Mouse (Mus musculus) 3T3-L1 (cell line): Measurements from ENCODE around the gene Fktn.
"Not testable (repeated sequence)": the region's sequence is repeated elsewhere in the genome, so short reads cannot be mapped to it uniquely, and the experiment has no call there.

ENCODE experiments used
- DNase-seq: peaks from one replicate; pipeline ENCODE4 v3.0.0-alpha.2; 2015; ENCODE audit warnings: low read depth, low spot score

Gene Fktn

DNA sequence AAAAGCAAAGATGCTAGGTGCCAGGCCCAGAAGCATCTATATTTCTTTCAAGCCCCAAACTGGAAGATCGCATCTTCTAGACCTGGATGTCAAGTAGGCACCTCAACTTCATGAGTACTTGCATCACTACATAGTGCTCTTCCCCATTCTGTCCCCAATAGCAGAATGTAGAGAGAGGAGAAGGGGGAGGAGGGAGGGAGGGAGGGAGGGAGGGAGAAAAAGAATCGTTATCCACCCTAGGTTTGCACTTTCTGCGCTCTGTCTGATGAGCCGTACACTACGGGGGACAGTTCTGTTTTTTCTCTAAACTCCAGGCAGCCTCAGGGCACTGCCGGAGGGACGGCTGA is at the start of gene Fktn:
Gene Fktn, plus strand, starts transcription at position 295 of the 347 bp plus-strand sequence.
- DNase-seq = no peak

DNA sequence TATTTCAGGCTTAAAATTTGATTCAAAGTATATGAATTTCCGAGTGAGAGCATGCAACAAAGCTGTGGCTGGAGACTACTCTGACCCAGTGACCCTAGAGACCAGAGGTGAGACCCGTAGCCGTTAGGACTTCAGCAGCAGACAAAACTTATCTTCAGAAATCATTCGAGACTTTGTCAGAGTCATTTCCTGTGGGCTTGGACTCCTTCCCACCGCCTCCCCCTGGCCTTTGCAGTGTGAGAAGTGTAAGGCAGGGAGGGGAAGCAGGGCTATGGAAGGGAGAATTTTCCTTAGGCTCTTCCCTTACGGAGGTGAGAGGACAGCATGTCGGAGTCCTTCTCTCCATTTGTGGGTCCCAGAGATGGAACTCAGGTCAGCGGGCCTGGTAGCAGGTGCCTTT is 31.7 kb upstream of the Fktn start:
- no peak for DNase-seq

DNA sequence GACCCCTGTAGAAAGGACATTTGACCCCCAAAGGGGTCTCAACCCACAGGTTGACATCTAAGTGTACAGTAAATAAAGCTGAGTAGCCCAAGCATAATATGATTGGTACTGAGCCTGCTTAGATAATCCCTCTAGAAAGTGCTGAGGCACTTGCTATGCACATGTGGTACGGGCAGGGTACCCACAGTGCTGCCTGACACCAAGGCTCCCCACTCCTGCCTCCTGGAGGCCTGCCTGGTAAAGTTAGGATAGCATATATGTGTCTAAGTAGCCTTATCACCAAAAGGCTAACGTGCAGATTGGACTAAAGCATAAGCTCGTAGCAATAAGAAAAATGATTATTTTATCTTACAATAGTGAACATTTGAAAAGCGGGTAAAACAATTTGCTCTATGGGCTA is 24.8 kb upstream of the Fktn start:
- no peak for DNase-seq

DNA sequence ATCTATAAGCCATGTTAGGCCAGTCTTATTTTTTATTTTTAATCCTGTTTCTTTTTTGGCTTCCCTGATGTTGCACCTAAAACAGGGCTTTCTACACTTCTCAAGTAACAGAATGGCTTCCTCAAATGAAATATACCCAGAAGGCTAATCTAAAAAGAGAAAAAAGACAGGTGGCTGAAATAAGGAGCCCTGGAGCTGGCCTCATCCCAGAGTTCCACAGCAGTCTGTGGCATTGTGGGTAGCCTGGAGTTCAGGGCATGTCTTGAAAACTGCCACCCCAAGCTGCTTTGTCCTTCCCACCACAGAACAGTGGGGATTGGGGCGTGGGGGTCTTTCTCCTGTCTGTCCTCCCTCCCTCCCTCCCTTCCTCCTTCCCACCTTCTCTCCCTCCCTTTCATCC is 22.4 kb upstream of the Fktn start:
- DNase-seq = no peak

DNA sequence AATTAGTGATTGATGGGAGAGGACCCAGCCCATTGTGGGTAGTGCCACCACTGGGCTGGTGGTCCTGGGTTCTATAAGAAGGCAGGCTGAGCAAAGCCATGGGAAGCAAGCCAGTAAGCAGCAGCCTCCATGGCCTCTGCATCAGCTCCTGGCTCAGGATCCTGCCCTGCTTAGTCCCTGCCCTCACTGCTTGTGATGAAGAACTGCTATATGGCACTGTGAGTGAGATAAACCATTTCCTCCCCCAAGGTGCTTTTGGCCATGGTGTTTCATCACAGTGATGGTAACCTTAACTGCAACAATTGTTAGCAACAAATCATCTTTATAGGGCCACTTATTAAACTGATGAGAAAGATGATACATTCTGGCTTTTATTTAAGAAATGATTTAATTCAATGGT is 4.6 kb upstream of the Fktn start:
- not testable (repeated sequence) for DNase-seq

DNA sequence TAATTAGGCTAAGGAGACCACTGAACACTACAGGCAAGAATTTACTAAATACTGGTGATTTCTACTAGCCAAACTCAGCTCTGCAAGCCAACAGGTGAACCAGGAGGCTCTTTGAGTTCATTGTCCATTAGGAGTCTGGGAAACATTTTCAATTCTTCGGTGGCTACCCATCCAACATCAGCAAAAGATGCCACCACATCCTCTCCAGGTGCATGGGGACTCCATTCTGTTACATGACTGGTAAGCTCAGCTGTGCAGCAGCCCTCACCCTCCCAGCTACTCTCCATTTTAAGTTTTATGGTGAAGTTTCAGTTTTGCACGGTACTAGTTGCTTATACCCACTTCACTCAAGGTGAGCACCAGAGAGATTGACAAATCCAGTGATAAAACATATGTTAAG is 3.8 kb upstream of the Fktn start:
- DNase-seq = no peak

DNA sequence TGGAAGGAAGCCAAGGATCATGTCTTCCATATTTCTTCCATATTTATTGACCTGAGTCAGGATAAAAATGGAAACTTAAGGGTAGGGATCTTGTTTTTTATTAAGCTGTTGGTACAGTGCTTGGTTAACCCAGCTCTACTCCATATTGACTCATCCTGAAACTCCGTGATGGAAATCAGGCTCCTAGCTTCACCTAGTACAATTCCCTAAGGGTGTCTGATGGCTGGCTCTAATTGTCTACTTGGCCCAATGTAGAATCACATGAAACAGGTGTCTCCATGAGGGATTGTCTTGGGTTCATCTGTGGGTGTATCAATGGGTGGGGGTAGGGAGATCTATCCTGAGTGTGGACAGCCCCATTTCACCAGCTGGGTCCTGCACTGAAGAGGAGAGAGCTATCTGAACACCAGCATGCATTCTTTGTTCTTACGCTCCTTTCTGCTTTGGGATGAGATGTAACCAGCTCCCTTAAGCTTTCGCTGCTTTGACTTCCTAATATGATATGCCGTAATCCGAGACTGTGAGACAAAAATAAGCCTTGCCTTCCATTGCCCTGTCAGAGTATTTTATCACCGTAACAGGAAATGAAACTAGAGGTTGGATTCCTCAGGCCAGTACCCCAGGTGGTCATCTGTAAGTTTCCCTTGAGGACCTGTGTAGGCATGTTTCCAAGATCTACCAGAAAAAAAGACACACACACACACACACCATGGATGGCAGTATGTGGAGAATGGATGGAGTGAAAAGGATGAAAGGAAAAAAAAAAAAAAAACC is 3.1 kb upstream of the Fktn start:
- DNase-seq = no peak

DNA sequence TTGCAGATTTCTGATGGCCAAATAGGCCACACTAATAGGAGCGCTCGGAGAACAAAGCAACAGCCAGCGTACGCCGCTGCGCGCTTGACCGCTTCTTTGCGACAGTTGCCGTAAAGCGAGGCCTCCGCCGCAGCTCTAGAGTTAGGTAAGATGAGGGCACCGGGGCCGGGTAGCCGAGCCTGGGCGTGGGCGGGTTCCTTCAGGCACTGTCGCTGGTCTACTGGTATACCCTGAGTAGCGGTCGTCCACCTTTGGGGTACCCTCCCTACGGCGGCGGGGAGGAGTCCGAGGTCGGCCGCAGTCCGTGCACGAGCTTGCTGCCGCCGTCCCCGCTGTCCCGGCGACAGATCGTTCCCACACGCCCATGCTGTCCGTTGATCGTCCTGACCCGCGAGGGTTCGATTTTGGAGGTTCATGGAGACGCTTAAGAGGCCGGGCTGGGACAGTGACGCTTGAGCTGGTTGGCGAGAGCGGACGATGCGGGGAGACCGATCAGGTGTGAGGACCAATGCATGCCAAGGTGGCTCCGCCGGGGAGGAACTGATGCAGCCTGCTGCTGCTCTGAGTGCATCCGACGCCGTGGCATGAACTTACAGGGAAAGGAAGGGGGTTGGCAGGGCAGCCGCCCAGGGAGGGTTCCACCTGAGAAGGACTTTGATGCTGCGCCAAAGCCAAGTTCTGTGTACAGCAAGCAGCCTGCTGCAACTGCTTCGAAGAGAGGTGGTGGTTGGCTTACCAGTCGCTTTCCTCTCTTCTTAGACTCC is 435 bp downstream of the Fktn start:
- DNase-seq = peak; percentile 90

DNA sequence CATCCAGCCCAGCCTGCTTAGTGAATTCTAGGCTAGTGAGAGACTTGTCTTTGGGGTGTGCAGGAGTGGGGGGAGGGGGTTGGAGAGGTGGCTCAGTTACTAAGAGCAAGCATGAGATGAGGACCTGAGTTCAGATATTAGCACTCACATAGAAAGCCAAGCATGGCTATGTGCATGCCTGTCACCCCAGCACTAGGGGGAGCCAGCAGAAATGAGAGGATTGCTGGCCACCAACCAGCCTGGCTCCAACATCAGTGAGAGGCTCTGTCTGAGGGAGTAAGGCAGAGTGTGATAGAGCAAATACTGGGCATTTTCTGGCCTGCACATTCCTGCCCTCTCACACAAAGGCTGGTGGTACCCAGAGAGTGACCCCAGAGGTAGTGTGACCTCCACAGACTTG is 2.2 kb downstream of the Fktn start:
- DNase-seq = peak; percentile 32

DNA sequence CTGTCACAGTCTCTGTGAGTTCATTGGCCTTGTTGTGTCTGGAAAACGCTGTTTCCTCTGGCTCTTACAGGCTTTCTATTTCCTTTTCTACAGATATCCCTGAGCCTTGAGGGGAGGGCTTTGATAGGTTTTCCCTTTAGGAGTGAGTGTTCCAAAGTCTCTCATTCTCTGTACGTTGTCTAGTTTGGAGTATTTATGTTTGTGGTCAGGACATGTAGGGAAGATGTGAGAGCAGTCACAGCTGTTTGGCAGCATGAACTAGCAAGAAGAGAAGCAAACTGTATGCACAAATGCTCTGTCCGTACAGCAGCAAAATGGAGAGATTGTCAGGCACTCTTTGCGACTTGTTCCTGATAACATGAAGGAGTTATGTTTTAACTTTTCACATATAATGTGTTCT is 3.7 kb downstream of the Fktn start:
- peak; percentile 10 for DNase-seq

DNA sequence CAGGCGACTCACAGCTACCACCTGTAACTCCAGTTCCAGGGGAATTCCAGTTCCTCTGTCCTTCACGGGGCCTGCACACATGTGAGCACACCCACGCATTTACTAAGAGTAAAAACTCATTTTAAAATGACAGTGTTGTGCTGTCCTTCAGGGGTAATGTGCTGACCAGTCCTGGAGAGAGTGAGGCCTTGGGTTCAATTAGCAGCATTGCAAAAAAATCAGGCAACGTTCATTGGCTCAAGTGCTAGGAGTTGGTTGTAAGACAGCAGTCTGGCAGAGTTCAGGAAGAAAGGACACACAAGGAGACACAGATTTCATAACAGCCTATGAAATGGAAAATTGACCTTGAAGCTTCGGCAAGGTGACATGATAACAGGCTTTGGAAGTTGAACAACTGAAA is 4.5 kb downstream of the Fktn start:
- peak; percentile 41 for DNase-seq

DNA sequence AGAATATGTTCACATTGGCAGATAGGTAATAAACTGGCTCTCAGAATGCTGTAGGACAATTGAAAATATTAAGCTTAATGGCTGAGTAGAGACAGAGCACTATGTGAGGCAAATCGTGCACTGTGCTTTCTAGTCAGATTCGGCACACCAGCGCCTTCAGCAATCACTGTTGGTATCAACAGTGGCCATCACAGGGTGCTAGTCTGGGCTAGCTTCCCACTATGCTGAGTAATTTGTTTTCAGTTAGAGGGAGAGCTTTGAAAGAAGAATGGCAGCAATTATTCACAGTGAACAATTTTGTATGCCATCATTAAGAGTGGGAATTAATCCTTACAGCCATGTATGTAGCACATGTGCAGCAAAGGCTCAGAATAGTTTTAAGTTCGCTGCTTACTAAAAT is 8.7 kb downstream of the Fktn start:
- DNase-seq = no peak

DNA sequence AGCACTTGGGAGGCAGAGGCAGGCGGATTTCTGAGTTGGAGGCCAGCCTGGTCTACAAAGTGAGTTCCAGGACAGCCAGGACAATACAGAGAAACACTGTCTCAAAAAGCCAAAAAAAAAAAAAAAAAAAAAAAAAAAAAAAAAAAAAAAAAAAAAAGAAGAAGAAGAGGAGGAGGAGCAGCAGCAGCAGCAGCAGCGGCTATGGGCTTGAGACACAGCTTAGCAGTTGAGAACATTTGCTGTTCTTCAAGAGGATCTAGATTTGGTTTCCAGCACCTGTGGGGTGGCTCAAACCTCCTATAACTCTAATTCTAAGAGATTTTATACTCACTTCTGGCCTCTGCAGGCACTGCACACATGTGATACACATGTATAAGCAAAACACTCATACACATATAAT is 12.3 kb downstream of the Fktn start:
- DNase-seq = not testable (repeated sequence)

DNA sequence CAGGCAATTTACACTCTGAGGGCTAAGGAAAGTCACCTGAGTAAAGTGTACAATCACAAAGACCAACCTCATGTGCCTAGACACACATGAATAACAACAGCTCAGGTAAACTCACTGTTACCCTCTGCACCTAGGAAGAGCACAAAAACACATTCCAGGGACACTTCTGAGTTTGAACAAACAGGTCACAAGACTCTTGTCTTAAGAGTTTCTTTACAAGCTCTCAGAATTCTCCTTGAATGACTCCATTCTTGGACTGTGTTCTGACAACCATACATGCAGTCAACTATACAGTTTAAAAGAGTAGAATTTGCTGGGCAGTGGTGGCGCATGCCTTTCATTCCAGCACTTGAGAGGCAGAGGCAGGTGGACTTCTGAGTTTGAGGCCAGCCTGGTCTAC is 14.3 kb downstream of the Fktn start:
- DNase-seq = no peak

DNA sequence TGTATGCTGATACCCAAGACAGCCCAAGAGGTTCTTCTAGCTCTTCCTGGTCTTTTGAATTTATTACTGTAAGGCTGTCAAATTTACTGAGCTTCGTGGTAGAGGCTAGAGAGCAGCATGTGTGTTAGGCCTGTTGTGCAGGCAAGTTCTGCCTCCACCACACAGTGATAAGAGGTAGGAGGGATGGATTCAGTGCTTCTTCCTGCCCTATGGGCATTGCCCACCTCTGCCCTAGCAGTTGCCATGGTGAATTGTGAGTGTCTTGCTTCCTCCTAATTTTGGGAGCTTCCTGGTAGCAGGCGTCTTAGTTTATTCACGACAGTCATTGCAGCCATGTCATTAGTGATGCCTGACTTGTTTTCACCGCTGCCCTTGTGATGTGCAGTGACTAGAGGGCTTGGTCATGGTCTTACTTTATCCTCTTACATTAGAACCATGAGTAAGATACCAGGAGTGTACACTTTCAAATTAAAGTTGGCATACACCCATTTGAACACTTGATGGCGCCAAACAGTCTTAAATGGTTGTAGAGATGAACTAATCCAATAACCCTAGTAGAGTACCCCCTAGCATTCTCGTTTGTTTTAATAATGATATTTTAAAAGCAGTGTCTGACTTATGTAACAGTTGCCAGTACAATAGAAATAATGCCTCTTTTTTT is 25.3 kb downstream of the Fktn start:
- DNase-seq = peak; percentile 69

DNA sequence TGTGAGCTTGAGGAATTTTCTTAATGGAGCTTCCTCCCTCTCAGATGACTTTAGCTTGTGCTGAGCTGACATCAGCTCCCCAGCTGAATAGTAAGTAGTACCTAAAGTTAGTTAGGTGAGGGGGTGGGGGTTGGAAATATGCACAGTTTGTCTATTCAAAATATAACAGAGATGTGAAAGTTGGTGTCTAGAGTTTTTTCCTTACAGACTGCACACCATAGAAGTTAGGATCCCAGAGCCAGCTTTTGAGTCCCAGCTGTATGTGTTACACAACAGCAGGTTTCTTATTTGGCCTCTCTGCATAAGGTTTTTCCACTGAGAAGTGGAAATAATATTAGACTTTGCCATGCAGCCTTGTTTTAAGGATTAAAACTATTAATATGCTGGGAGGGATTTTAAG is 36.0 kb downstream of the Fktn start:
- no peak for DNase-seq

DNA sequence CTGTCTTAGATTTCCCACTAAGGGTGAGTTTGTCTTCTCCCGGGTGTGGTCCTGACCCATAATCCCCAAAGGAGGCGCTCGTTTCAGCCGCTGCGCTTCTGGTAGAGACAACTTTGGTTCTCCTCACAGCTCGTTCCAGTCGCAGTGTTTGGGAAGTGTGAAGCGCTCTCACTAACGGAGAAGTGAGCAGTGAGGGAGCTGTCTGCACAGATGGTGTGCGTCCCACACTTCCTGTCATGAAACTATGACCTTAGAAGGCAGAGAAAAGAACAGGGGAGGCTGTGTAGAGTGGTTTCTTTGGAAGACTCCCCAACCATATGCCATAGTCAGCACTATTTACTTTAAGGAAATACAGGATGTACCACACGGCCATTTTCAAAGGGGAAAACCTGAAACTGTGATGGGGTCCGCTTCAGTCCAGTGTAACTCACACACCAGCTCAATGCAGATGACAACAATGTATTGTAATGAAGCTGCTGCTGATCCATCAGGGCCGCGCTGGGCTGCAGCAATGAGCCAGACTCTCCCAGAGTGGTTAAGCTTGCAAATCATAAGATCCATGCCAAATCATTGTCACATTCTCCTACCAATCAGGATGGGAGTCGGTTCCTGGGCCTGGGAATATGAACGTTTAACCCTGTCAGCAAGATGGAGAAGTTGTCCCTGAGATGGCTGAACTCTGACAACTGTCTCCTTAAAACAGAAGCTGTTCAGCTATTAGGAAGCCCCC is 36.8 kb downstream of the Fktn start:
- DNase-seq = no peak

DNA sequence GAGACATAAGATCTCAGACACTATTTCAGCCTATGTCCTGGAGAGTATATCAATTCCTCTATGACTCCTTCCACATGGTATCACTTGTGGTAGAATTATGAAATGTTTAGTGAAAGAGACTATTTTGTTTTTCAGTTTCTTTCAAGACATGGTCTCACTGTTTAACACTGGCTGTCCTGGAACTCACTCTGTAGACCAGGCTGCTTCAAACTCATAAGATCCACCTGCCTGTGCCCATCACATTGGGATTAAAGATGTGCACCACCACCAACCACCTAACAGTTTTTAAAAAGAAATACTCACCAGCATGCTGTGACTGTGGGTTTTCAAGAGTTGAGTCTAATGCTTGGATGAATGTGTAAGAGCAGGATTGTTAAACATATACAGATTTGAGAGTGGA is 43.2 kb downstream of the Fktn start:
- no peak for DNase-seq

DNA sequence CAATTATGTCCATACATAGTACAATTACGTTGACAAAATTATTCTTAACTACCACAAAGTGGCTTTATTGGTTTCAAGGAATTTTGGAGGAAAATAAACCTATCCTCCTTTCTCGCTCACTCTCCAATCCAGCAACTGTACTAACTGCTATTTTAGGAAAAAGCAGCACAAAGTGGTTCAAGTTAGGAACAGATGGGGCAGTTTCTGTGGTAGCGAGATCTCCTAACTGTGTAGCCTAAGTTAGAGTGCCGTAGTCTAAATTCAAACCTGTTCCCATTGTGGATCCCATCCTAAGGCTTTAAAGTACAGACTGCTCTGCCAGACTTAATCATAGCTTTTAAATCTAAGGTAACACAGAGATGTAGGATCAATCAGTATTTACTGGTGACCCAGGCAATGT is 45.0 kb downstream of the Fktn start:
- DNase-seq = no peak

DNA sequence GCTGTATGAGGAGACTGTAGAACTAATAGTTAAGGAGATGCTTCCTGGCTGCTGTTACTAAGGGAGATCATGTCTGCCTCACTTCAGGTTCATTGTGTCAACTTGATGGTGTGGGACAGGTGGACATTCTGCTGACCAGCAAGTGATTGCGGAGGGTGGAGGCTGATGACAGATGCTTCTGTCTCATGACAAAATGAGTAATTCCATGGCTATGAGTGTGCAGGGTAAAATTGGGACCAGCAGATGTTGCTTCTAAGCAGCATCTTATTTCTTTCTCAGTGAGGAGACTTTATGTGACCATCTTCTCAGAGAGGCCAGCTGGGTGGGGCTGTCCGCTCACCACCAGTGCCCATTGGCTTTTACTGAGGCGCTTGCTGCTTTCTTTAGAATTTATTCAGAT is 45.9 kb downstream of the Fktn start:
- DNase-seq = peak; percentile 7

DNA sequence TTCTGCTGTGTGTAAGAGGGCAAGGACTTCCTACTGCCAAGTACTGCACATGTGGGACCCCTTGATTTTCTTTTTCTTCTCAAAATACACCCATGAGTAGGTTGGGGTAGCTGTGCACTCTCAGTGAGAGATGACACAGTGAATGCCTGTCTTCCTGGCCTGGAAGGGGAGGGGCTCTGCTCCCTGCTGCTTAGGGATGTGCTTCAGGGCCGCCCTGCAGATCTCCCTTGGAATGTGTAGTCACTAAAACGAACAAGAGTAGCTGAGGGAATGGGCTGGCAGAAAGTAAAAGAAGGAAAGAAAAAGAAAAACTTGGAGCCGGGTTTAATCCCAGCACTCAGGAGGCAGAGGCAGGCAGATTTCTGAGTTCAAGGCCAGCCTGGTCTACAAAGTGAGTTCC is 48.7 kb downstream of the Fktn start:
- DNase-seq = no peak
